Mouse (Mus musculus) lung, postnatal 10 days (tissue): ENCODE measurements around the gene Ckm.

Experiments
- DNase-seq: peaks from one replicate; pipeline ENCODE4 v3.0.0; 2021

Ckm gene

GRCm38 (mm10) chr7:19404476-19404875 lies at the start of gene Ckm:
Gene Ckm (plus strand): TSS chr7:19404776.
- no peak for DNase-seq

DNA sequence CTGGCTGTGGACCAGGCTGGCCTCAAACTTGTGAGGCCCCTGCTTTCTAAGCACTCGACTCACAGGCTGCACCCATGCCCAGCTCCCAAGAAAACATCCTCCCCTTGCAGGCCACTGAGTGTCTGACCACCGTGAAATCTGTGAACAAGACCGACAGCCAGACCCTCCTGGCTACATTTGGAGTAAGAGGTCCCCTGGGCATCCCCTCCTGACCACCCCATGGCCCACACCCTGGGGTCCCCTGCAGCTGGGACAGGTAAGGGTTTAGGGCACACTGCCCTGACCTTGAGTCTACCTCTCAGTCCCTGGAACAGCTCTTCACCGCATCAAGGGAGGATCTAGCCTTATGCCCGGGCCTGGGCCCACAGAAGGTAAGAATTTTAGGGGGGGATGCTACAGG lies 49.6 kb upstream of the Ckm start:
- no peak for DNase-seq

DNA sequence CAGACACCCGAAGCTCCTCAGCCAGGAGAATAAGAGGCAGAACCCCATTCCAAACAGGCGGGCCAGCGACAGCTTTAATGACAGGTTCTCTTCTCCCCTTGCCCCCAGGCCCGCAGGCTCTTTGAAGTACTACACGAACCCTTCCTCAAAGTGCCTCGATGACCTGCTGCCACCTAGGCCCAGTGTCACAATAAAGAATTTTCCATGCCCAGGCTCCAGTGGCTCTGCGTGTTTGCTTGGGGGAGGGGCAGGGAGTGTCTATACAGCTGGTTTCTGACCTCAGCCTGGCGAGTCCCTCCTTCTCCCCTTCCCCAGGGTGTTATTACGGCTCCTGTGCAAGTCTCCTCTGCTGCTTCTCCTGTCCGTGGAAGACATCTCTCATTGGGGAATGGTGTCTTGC lies 48.3 kb upstream of the Ckm start:
- no peak for DNase-seq

DNA sequence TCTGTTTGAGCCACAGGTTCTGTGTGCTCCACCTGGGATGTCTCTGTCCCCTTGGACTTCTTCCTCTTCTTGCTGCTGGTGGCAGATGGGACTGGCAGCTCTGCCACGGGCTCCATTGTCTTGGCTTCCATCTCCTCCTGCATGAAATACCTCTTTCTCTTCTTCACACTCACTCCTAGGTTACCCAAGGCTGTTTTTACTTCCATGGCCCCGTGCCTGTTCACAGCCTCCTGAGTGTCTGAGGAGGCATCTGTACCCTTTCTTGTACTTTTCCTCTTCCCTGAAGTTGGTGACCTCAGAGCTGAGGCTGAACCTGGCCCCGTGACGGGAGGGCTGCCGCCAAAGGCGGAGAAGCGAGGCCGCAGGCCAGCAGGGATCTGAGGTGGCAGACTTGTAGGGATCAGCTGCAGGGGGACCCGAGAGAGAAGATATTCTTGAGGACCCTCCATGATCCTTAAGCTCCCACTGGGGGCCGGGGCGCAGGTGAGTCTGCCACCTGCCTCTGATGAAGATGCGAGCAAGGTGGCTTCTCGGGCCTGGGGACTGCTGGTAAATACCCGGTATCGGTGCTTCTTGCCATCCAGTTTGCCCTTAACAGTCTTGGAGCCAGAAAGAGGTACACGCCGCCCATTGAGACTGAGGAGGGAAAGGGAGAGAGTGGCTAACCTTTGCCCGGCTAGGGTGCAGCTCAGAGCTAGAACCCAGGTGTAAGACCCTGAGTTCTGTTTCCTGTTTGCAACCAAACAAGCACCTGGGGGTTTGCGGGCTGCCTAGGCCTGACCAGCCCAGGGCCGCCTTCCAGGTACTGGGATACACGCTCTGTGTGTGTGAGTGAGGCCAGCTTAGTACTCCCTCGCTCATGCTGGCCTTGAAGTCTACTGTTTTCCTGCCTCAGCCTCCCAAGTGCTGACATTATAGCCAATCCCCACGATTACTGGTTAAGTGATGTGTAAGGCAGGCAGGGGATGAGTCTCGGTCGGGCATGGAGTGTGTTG lies 46.9 kb upstream of the Ckm start:
- DNase-seq, result no peak

GRCm38 (mm10) chr7:19358634-19359033 lies 45.9 kb upstream of the Ckm start:
- no peak for DNase-seq

DNA sequence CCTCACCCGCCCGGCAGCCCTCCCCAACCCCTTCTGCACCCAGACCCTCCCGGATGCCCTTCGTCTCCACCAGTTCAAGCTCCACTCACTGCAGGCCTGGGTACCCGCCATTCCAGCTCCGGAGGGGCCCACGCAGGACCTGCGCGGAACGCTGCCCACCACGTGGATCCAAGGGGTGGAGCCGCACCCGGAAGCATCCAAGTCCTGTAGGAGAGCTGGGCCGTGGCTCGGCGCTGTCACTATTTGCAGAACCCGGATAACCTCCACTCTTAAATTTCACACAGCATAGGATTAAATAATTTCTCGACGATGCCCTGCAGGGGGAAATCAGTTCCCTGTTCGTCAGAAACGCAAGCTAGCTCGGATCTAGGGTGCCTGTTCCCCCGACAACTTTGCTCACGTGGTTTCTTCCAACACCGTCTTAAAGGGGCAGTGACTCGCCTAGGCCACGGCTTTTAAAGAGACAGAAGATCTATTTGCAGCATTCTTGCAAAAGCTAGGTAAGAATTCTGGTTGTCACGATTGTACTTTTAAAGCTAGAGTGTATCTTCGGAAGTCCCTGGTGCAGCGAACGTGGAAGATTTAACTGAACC lies 45.2 kb upstream of the Ckm start, which contains the start of the genes Cd3eap and Ppp1r13l:
TSS of gene Cd3eap (minus strand) at position 185 of the 593 bp plus-strand sequence.
TSS of gene Ppp1r13l (plus strand) at position 451 of the 593 bp plus-strand sequence.
- DNase-seq, result peak; percentile 93

DNA sequence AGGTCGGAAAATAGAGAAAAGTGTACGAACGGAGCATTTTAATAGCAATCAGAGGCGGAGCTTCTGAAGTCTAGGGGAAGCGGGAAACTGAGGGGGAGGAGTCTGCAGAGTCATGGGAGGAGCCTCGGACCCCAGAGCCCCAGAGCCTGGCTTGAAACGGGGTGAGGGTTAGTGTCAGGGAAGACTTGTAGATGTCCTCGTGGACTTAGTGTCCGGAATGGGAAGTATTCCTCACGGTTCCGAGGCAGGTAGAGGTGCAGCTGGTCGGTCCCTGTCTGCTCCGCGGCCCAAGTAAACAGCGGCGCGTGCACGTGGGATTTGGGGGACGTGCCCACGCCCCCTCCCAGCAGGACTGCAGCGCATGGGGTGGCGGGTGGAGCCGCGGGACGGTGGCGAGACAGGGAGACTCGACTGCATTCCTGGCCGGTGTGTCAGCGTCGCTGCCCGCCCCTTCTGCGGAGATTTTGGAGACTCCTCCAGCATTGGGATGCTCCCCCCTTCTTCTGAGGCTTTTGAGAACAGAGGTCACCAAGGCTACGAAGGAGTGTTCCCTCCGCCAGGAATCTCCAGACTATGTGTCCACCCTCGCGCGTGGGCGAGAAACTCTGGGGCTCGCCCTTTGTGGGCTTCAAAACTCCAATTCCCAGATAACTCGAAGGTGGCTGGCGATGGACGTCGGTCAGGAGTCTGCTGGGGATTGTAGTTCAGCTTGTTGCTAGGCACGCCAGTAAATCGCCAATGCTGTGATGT lies 44.5 kb upstream of the Ckm start:
- DNase-seq, result peak; percentile 85

DNA sequence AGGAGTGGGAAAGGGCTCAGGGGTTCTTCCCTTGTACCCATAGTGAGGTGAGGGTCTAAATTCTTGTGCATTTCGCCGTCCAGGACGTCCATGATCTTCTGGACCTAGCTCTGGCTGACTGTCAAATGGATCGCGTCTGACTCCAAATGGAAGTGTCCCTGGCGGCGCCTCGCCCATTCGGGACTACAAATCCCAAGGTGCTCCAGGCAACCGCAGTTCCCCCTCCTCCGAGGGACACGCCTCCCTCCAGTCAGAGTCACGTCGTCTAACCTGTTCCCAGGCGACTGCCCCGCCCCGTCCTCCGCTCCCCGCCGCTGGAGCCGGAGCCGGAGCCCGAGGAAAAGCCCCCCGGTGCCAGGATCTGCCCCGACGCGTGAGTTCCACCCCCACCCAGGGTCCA lies 43.6 kb upstream of the Ckm start:
- peak; percentile 96 for DNase-seq

DNA sequence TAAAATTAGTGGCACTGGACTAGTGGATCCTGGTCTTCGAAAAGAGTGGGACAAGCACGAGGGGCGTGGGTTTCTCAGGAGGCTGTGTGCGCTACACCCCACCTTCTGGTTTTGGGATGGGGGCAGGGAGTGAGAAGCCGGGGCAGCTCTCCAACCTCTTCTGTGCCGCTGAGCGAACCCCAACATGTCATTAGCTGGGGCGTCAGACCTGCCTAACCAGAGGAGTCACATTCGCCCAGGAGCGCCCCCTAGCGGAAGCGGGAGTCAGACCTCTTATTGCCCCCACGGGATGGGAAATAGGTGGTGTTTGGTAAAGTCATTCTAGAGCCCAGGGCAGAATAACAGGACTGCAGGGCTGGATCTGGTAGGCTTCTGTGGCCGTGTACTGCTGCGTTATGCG lies 42.9 kb upstream of the Ckm start:
- peak; percentile 82 for DNase-seq

DNA sequence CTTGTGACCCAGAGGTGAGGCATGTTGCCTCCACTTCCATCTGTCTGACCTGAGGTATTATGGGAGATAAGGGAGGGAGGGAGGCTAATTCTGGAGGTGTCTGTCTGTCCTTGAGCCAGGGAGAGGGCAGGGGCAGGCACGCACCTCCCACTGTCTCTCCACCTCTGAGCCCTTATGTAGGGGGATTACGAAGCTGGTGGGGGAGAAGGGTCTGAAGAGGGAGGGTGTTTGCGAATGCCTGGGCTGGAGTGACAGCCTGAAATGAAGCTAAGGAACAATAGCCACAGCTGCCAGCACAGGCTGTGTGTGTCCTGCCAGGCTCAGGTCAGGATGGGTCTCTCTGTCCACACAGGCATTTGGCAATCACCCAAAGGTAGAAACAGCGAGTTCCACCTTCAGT lies 42.3 kb upstream of the Ckm start:
- no peak for DNase-seq

DNA sequence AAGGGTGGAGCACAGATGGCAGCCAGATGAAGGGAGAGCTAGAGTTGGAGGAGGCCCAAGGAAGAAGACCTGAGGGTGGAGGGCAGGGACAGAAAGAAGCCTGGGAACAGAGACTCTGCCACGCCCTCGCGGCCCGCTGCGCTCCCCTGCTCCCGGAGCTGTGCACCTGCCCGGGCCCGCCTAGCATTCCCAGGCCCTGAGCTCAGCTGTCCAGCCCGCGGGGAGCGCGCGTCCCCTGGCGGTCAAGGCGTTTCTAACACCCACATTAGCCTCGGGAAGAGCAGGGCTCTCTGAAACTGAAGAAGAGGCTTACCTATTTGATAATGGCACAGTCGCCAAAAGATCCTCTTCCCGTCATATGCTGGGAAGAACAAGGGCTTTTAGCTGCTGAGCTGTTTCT lies 40.7 kb upstream of the Ckm start:
- peak; percentile 82 for DNase-seq

DNA sequence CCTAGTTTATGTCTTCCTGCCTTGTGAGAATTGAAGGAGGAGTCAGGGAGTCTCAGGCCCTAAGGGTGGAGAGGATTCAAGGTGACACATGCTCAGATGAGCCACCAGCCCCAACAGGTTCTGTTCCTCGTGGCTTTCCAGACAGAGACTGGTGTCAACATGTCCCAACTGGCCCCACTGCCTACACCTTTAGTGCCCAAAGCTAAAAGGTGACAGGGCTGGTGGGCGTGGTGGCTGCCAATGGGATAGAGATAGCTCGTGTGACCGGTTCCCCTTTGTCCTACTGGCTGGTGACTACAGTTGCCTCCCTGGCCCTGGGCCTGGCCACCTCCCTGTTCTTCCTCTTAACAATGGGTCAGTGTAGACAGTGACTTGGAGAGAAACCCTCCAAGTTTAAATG lies 39.2 kb upstream of the Ckm start:
- DNase-seq, result no peak

DNA sequence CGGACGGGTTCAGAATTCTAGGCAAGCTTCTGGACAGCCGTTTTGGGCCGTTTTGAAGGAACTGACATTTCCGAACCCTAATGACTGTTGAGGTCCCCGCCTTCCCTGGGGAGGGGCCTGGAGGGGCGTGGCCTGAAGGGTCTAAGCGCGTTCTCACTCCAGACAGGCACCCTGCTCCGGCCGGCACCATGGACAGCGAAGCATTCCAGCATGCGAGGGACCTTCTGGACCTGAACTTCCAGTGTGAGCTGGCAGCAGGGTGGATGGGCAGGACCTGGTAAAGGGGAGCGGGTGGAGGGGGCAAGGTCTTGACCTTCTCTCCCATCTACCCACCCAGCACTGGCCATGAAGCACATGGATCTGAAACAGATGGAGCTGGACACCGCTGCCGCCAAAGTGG lies 36.2 kb upstream of the Ckm start:
- peak; percentile 86 for DNase-seq

DNA sequence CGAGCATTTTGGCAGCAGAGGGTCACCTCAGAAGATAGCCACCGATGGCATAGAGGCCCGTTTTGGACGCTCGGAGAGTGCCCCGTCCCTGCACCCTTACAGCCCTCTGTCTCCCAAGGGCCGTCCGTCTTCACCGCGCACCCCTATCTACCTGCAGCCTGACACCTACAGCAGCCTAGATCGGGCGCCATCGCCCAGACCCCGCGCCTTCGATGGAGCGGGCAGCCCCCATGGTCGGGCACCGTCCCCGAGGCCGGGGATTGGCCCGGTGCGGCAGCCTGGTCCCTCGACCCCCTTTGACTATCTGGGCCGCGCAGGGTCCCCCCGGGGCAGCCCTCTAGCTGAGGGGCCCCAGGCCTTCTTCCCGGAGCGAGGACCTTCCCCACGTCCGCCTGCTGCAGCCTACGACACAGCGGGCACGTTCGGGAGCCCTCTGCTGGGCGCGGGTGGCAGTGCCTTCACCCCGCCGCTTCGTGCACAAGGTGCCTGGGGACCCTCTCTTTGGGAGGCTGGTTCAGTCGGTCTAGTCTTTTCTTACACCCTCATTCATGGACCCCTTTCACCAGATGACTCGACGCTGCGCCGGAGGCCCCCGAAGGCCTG lies 34.7 kb upstream of the Ckm start:
- peak; percentile 70 for DNase-seq

GRCm38 (mm10) chr7:19373367-19373766 lies 31.2 kb upstream of the Ckm start:
- no peak for DNase-seq

- no peak for DNase-seq
These were observed 29.2 kb upstream of the Ckm start for GRCm38 (mm10) chr7:19375368-19375767.

GRCm38 (mm10) chr7:19376019-19376418 lies 28.6 kb upstream of the Ckm start:
- DNase-seq, result no peak

- DNase-seq, result peak; percentile 36
These were observed 26.5 kb upstream of the Ckm start for GRCm38 (mm10) chr7:19378049-19378448.

DNA sequence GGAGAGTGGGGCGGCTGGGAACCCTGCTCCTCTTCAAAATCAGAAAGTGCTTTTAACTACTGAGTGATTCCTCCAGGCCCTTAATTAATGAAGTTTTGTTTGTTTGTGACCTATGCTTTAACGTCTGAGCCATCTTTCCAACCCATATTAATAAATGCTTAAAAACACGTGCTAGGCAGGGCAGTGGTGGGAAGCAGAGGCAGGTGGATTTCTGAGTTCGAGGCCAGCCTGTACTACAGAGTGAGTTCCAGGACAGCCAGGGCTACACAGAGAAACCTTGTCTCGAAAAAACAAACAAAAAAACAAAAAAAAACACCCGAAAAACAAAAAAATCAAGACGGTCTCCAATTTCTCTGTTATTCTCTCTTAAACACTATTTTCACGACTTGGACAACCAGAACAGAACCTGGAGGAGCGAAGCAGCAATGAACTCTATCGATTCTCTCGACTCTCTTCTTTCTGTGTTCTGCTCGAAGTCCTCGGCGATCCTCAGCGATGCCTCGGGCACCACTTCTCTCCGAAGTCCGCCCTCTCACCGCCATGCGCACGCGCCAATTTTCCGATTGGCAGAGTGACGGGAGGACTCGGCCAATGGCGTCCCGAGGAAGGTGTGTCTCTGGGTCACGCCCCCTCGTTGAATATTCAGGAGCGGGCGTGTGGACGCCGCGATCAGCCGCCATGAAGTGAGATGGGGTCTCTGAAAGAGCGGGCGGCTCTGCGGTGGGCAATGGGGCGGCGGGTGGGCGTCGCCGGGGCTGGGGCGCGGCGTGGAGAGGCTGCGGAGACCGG lies 23.0 kb upstream of the Ckm start, which contains the start of gene Ercc2:
TSS of gene Ercc2 (plus strand) at position 634 of the 789 bp plus-strand sequence.
- DNase-seq, result peak; percentile 100

DNA sequence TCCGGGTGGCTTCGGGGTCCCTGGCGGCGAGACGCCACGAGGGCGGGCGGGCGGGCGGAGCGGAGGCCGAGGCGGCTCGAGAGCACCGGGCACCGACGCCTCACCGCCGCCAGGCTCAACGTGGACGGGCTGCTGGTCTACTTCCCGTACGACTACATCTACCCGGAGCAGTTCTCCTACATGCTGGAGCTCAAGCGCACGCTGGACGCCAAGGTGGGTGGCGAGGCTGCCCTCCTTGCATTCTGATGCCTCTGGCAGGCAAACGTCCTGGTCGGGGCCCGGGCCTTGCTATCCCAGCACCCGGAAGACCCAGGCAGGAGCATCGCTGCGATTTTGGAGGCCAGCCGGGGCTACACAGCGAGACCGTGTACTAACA lies 22.4 kb upstream of the Ckm start:
- DNase-seq, result peak; percentile 32

DNA sequence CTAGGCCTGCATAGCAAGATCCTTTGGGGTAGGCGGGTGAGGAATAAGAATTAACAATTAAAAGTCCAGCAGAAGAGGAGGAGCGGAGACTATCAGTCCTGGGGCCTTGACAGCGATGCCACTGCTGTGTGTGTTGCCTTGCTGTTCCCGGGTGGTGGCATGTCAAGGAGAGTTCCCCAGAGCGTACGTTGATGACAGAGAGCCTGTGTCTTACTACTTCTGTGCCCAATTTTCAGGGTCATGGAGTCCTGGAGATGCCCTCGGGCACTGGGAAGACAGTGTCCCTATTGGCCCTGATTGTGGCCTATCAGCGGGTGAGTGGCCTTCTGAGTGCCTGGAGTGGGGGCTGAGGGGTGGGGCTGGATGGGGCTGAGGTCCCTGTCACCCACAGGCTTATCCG lies 20.9 kb upstream of the Ckm start:
- DNase-seq, result no peak
